Mouse (Mus musculus) midbrain, embryonic 15.5 days (tissue): Measurements from ENCODE around the gene Zmynd10. TPM values are rescaled to one million over a fixed set of nuclear protein-coding genes. Genes with fewer than 3 reads are reported as not detected.

Experiments used
- ATAC-seq: fragments of 200-750 bp; cut with Nextera tagmentation; replicated peaks from 2 replicates; pipeline ENCODE4 v1.8.0; 2017; ENCODE audit warnings: moderate TSS enrichment
- H3K27ac ChIP-seq: fragments of 300-500 bp; sonication (generic); 2 replicates; pipeline ENCODE4 v1.5.1; 2015; ENCODE audit warnings: mild to moderate bottlenecking, inconsistent platforms
- H3K27me3 ChIP-seq: fragments of 300-500 bp; sonication (generic); replicated peaks from 2 replicates; pipeline ENCODE4 v1.6.1; 2015; ENCODE audit warnings: inconsistent platforms
- H3K36me3 ChIP-seq: fragments of 300-500 bp; sonication (generic); replicated peaks from 2 replicates; pipeline ENCODE4 v1.6.1; 2015; ENCODE audit warnings: inconsistent platforms
- H3K4me1 ChIP-seq: fragments of 300-500 bp; sonication (generic); 2 replicates; pipeline ENCODE4 v1.6.1; 2015; ENCODE audit warnings: inconsistent platforms
- H3K4me2 ChIP-seq: fragments of 300-500 bp; sonication (generic); 2 replicates; pipeline ENCODE4 v1.6.1; 2015; ENCODE audit warnings: inconsistent platforms, mild to moderate bottlenecking, moderate library complexity
- H3K4me3 ChIP-seq: fragments of 300-500 bp; sonication (generic); 2 replicates; pipeline ENCODE4 v1.5.1; 2015; ENCODE audit warnings: mild to moderate bottlenecking, inconsistent platforms
- H3K9ac ChIP-seq: fragments of 300-500 bp; sonication (generic); 2 replicates; pipeline ENCODE4 v1.6.1; 2015; ENCODE audit warnings: mild to moderate bottlenecking, inconsistent platforms
- H3K9me3 ChIP-seq: fragments of 300-500 bp; sonication (generic); 2 replicates; pipeline ENCODE4 v1.6.1; 2016; ENCODE audit warnings: inconsistent platforms
- WGBS: fragments of 180-500 bp; shearing (Covaris S2); methylation state at CpG from one replicate; pipeline ENCODE4 v1.1.7; 2015; ENCODE audit warnings: mixed read lengths; 5-methylcytosine and 5-hydroxymethylcytosine counted together
- polyA plus RNA-seq: library from polyadenylated mRNA; unstranded; fragments of >200 nt; fragmentation: Nextera tagmentation; extraction: Ambion mirVana; gene quantifications from 2 replicates; pipeline ENCODE4 v1.2.1, GENCODE M21; 2015

The Zmynd10 gene
- polyA plus RNA-seq, 1 experiment from 2014 or later = 4.6 TPM

GRCm38 (mm10) chr9:107576357-107577107 lies 29.4 kb downstream of the Zmynd10 start, which contains the start of gene Hyal1:
Hyal1 (plus strand) TSS chr9:107576927.
- H3K27me3 ChIP-seq = no peaks in the 10 kb centered on the region
- no peak within 1 kb of the TSS for H3K9ac ChIP-seq
- 25% methylated on average over 16 of the region's 16 CpGs for WGBS
- peak within 1 kb of the TSS; percentile 34 for H3K4me2 ChIP-seq
- peak within 1 kb of the TSS; percentile 43; the same call in 1 of the 2 replicates for H3K27ac ChIP-seq
- H3K9me3 ChIP-seq = no peaks in the 10 kb centered on the region
- ATAC-seq = 0 out of 2 replicates have a peak, but pooled peaks have one; percentile 30
- H3K36me3 ChIP-seq = peaks cover 18% of the 10 kb centered on the region
- peaks cover 34% of the 10 kb centered on the region for H3K4me1 ChIP-seq
- no peak within 1 kb of the TSS for H3K4me3 ChIP-seq

GRCm38 (mm10) chr9:107577871-107578270 lies 30.8 kb downstream of the Zmynd10 start:
- Histone ChIP-seq H3K9me3 (no peaks in the 10 kb centered on the region), H3K9ac (no peak overlapping the region), H3K4me2 (no peak overlapping the region), H3K27me3 (no peaks in the 10 kb centered on the region), H3K4me1 (peaks cover 34% of the 10 kb centered on the region), H3K4me3 (no peak overlapping the region), H3K27ac (no peak overlapping the region), H3K36me3 (peaks cover 4% of the 10 kb centered on the region; the same call in 1 of the 2 replicates)
- ATAC-seq = no peak
- 93% methylated on average over 10 of the region's 10 CpGs for WGBS

- no peak within 1 kb of the TSS for H3K4me3 ChIP-seq
- H3K9ac ChIP-seq = 0 out of 2 replicates have a peak within 1 kb of the TSS, but pooled peaks have one; percentile 8
- H3K4me1 ChIP-seq = peaks cover 34% of the 10 kb centered on the region
- H3K27ac ChIP-seq = no peak within 1 kb of the TSS
- H3K9me3 ChIP-seq = no peaks in the 10 kb centered on the region
- no peaks in the 10 kb centered on the region for H3K27me3 ChIP-seq
- H3K36me3 ChIP-seq = peaks cover 4% of the 10 kb centered on the region; the same call in 1 of the 2 replicates
- no peak for ATAC-seq
- WGBS = 77% methylated on average over 3 of the region's 3 CpGs
- H3K4me2 ChIP-seq = no peak within 1 kb of the TSS
Observed at GRCm38 (mm10) chr9:107578587-107578986, 31.5 kb downstream of the Zmynd10 start, which contains the start of gene Naa80. Naa80 (plus strand) TSS chr9:107578887.

GRCm38 (mm10) chr9:107579023-107579900 lies 32.2 kb downstream of the Zmynd10 start:
- Histone ChIP-seq H3K36me3 (peaks cover 4% of the 10 kb centered on the region; the same call in 1 of the 2 replicates), H3K4me3 (no peak overlapping the region), H3K4me1 (peaks cover 34% of the 10 kb centered on the region), H3K27me3 (no peaks in the 10 kb centered on the region), H3K4me2 (peak overlapping the region; percentile 96; the same call in 1 of the 2 replicates), H3K27ac (no peak overlapping the region), H3K9me3 (no peaks in the 10 kb centered on the region), H3K9ac (0 out of 2 replicates have a peak overlapping the region, but pooled peaks have one; percentile 8)
- ATAC-seq = no peak
- WGBS = 96% methylated on average over 14 of the region's 14 CpGs

GRCm38 (mm10) chr9:107580501-107581317 lies 33.6 kb downstream of the Zmynd10 start, which contains the start of gene Hyal3:
Hyal3 (plus strand) TSS chr9:107580818.
- Histone ChIP-seq H3K4me1 (peaks cover 34% of the 10 kb centered on the region), H3K4me2 (peak within 1 kb of the TSS; percentile 96), H3K9me3 (no peaks in the 10 kb centered on the region), H3K27ac (peak within 1 kb of the TSS; percentile 82), H3K9ac (peak within 1 kb of the TSS; percentile 68), H3K36me3 (no peaks in the 10 kb centered on the region), H3K4me3 (peak within 1 kb of the TSS; percentile 57), H3K27me3 (no peaks in the 10 kb centered on the region)
- peak; percentile 77 for ATAC-seq
- whole genome bisulfite sequencing = under 1% methylated on average over 32 of the region's 32 CpGs

GRCm38 (mm10) chr9:107581584-107581983 lies 34.5 kb downstream of the Zmynd10 start:
- Histone ChIP-seq H3K27me3 (no peaks in the 10 kb centered on the region), H3K9me3 (no peaks in the 10 kb centered on the region), H3K36me3 (no peaks in the 10 kb centered on the region), H3K4me1 (peaks cover 34% of the 10 kb centered on the region), H3K4me3 (peak overlapping the region; percentile 57), H3K27ac (peak overlapping the region; percentile 82; the same call in 1 of the 2 replicates), H3K4me2 (peak overlapping the region; percentile 96), H3K9ac (peak overlapping the region; percentile 68)
- 76% methylated on average over 4 of the region's 4 CpGs for WGBS
- ATAC-seq = no peak

GRCm38 (mm10) chr9:107582509-107583062 lies 35.5 kb downstream of the Zmynd10 start:
- H3K9ac ChIP-seq = no peak overlapping the region
- WGBS = 88% methylated on average over 7 of the region's 7 CpGs
- H3K4me2 ChIP-seq = no peak overlapping the region

GRCm38 (mm10) chr9:107583174-107583573 lies 36.1 kb downstream of the Zmynd10 start:
- peaks cover 35% of the 10 kb centered on the region for H3K4me1 ChIP-seq
- no peaks in the 10 kb centered on the region for H3K27me3 ChIP-seq
- no peaks in the 10 kb centered on the region for H3K36me3 ChIP-seq
- no peak overlapping the region for H3K27ac ChIP-seq
- no peak overlapping the region for H3K4me2 ChIP-seq
- 93% methylated on average over 14 of the region's 14 CpGs for WGBS
- H3K9ac ChIP-seq = no peak overlapping the region
- H3K9me3 ChIP-seq = no peaks in the 10 kb centered on the region
- no peak overlapping the region for H3K4me3 ChIP-seq
- ATAC-seq = no peak

More at GRCm38 (mm10) chr9:107582509-107583062, 35.5 kb downstream of the Zmynd10 start:
- no peaks in the 10 kb centered on the region for H3K36me3 ChIP-seq
- no peak overlapping the region for H3K4me3 ChIP-seq
- H3K9me3 ChIP-seq = no peaks in the 10 kb centered on the region
- ATAC-seq = no peak
- H3K4me1 ChIP-seq = peaks cover 32% of the 10 kb centered on the region
- no peak overlapping the region for H3K27ac ChIP-seq
- no peaks in the 10 kb centered on the region for H3K27me3 ChIP-seq

GRCm38 (mm10) chr9:107586504-107586903 lies 39.4 kb downstream of the Zmynd10 start:
- H3K4me3 ChIP-seq = no peak overlapping the region
- H3K4me1 ChIP-seq = peaks cover 23% of the 10 kb centered on the region
- no peak overlapping the region for H3K27ac ChIP-seq
- WGBS = 89% methylated on average over 5 of the region's 5 CpGs
- H3K36me3 ChIP-seq = peaks cover 6% of the 10 kb centered on the region; the same call in 1 of the 2 replicates
- no peaks in the 10 kb centered on the region for H3K27me3 ChIP-seq
- no peaks in the 10 kb centered on the region for H3K9me3 ChIP-seq
- H3K4me2 ChIP-seq = no peak overlapping the region
- no peak overlapping the region for H3K9ac ChIP-seq
- ATAC-seq = no peak

GRCm38 (mm10) chr9:107586974-107587832 lies 40.1 kb downstream of the Zmynd10 start, which contains the start of gene Ifrd2:
Ifrd2 (plus strand) TSS chr9:107587642.
- WGBS = 15% methylated on average over 46 of the region's 46 CpGs
- H3K4me2 ChIP-seq = peak within 1 kb of the TSS; percentile 65
- peaks cover 7% of the 10 kb centered on the region; the same call in 1 of the 2 replicates for H3K36me3 ChIP-seq
- no peaks in the 10 kb centered on the region for H3K27me3 ChIP-seq
- H3K4me1 ChIP-seq = peaks cover 16% of the 10 kb centered on the region
- H3K9ac ChIP-seq = peak within 1 kb of the TSS; percentile 46
- H3K9me3 ChIP-seq = no peaks in the 10 kb centered on the region
- no peak within 1 kb of the TSS for H3K27ac ChIP-seq
- H3K4me3 ChIP-seq = peak within 1 kb of the TSS; percentile 60
- ATAC-seq = peak; percentile 96
